Mouse (Mus musculus): ENCODE results near the gene Rbfox1. TPM values are rescaled to one million over a fixed set of nuclear protein-coding genes. Genes with fewer than 3 reads are reported as not detected.

Rbfox1 gene
- total and polyA plus RNA-seq, 3 experiments: not detected

DNA sequence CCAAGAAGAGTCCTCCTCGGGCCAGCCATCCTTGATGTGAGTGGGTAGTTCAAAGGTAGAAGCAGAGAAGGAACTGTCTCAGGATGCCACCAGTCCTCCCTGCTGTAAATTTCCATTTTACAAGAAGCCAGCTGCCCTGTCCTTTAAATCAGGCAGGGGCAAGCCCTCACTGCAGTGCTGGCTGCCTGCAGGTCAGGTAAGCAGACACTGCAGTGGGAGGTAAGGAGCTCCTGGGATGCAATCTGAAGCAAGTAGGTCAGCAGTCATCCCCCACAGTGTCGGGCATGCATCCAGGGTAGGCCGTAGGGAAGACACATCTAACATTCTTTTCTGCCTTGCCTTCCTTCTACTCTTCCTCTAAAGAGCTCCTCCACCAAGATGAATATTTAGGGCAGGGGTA lies 1444.0 kb downstream of the Rbfox1 start:
- Histone ChIP-seq H3K4me1 (ENCODE audit: insufficient read depth, low read depth, low read length) (no peaks in the 10 kb centered on the region), H3K9me3 (replicated peaks) (peaks cover 14% of the 10 kb centered on the region), H3K4me3 (ENCODE audit: low read depth, low read length) (no peak overlapping the region), H3K27me3 (ENCODE audit: insufficient read depth, low read length) (no peaks in the 10 kb centered on the region), H3K36me3 (replicated peaks) (no peaks in the 10 kb centered on the region)
- TF ChIP-seq GATA1 (IDR thresholded peaks at IDR 0.05; ENCODE audit: borderline replicate concordance, low read length): no peak
- TF ChIP-seq CTCF (IDR thresholded peaks at IDR 0.05; ENCODE audit: low read depth, low read length): no peak
- ATAC-seq (ENCODE audit: extremely low read depth, insufficient number of reproducible peaks, low FRiP score, poor library complexity, severe bottlenecking): no peak
- DNase-seq (ENCODE audit: low spot score): no peak

DNA sequence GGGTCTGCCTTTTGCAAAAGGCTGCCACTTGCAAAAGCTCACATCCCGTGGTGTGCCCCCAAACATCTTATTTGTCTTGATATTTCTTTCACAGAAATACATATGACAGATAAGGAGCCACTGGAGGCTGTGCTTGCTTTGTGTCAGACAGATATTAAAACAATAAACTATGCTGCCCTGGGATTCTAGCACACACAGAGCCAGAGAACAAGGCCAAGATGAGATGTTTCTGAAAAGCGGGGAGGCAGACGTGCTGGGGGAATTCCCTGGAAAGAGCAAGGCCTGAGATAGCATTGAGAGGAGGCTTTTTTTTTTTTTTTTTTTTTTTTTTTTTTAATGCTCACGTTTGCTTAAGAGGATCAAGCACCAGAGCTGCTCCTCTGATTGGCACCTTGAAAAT lies 1456.0 kb downstream of the Rbfox1 start:
- no peaks in the 10 kb centered on the region for H3K36me3 ChIP-seq (replicated peaks)
- DNase-seq (ENCODE audit: low spot score) (no peak), ATAC-seq (ENCODE audit: extremely low read depth, insufficient number of reproducible peaks, low FRiP score, poor library complexity, severe bottlenecking) (no peak)
- TF ChIP-seq CTCF (IDR thresholded peaks at IDR 0.05; ENCODE audit: low read depth, low read length) (no peak), GATA1 (IDR thresholded peaks at IDR 0.05; ENCODE audit: borderline replicate concordance, low read length) (no peak), TAL1 (conservative IDR thresholded peaks at IDR 0.05; ENCODE audit: low read depth, low read length) (no peak), POLR2AphosphoS5 (IDR thresholded peaks at IDR 0.05; ENCODE audit: insufficient replicate concordance, low read depth, low read length) (no peak), GATA2 (IDR thresholded peaks at IDR 0.05; ENCODE audit: borderline replicate concordance, low read depth, low read length) (no peak)
- 0 out of 2 replicates have a peak, but pooled peaks cover 3% of the 10 kb centered on the region for H3K9me3 ChIP-seq (replicated peaks)
- no peak overlapping the region for H3K4me3 ChIP-seq (ENCODE audit: low read depth, low read length)
- no peaks in the 10 kb centered on the region for H3K4me1 ChIP-seq (ENCODE audit: insufficient read depth, low read depth, low read length)
- H3K27me3 ChIP-seq (ENCODE audit: insufficient read depth, low read length): no peaks in the 10 kb centered on the region

DNA sequence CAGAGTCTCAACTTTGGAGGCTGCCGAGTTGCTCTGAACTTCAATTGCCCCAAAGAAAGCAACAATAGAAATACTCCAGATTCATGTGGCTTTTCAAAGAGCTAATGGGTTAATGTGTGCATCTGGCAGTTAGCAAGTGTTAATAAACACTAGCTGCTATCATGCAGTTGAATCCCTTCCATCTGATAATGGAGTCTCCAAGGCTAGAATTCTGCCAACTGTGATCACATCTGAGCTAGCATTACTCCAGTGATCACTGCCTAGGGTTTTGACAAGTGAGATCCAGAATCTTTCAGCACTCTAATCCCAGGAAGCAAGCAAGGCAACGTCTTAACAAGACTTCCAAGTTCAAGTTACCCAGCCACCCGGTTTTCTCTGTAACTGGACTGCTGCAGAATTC lies 1460.1 kb downstream of the Rbfox1 start:
- Histone ChIP-seq H3K27me3 (ENCODE audit: insufficient read depth, low read length) (no peaks in the 10 kb centered on the region), H3K4me3 (ENCODE audit: low read depth, low read length) (no peak overlapping the region), H3K36me3 (replicated peaks) (no peaks in the 10 kb centered on the region), H3K4me1 (ENCODE audit: insufficient read depth, low read depth, low read length) (no peaks in the 10 kb centered on the region), H3K9me3 (replicated peaks) (peaks cover 4% of the 10 kb centered on the region; the same call in 1 of the 2 replicates)
- no peak for TF ChIP-seq TAL1 (conservative IDR thresholded peaks at IDR 0.05; ENCODE audit: low read depth, low read length)
- no peak for TF ChIP-seq GATA2 (IDR thresholded peaks at IDR 0.05; ENCODE audit: borderline replicate concordance, low read depth, low read length)
- DNase-seq (ENCODE audit: low spot score) (no peak), ATAC-seq (ENCODE audit: extremely low read depth, insufficient number of reproducible peaks, low FRiP score, poor library complexity, severe bottlenecking) (no peak)

DNA sequence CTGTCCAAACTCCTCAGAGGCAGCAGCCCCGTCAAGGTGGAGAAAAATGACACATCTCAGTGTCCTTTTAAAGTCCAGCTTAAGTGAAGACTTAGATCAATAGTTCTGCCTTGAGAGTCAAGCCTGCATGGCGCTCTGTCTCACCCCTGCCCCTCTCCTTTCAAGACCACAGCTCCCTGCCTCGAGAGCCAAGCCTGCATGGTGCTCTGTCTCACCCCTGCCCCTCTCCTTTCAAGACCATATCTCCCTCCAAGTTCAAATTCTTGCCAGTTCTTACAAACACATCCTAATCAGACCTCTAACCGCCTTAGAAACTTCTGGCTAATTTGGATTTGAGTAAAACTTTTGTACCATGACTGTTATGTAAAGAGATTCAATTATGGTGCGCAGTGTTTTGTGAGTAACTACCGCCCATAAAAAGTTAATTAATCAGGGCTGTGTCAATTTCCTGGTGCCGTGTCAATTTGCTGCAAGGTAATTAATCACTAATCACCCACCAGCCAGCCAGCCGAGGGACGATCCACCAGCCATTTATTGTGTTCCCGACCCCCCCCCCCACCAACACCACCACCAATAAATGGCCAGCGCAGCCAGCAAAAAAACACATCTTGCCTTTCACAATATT lies 1461.0 kb downstream of the Rbfox1 start:
- Histone ChIP-seq H3K36me3 (replicated peaks) (no peaks in the 10 kb centered on the region), H3K4me3 (ENCODE audit: low read depth, low read length) (no peak overlapping the region), H3K4me1 (ENCODE audit: insufficient read depth, low read depth, low read length) (no peaks in the 10 kb centered on the region), H3K27me3 (ENCODE audit: insufficient read depth, low read length) (no peaks in the 10 kb centered on the region), H3K9me3 (replicated peaks) (peaks cover 8% of the 10 kb centered on the region; the same call in 1 of the 2 replicates)
- ATAC-seq (ENCODE audit: extremely low read depth, insufficient number of reproducible peaks, low FRiP score, poor library complexity, severe bottlenecking) (no peak), DNase-seq (ENCODE audit: low spot score) (no peak)
- no peak for TF ChIP-seq CTCF (IDR thresholded peaks at IDR 0.05; ENCODE audit: low read depth, low read length)
- no peak for TF ChIP-seq GATA2 (IDR thresholded peaks at IDR 0.05; ENCODE audit: borderline replicate concordance, low read depth, low read length)
- TF ChIP-seq GATA1 (IDR thresholded peaks at IDR 0.05; ENCODE audit: borderline replicate concordance, low read length): no peak
- TF ChIP-seq TAL1 (conservative IDR thresholded peaks at IDR 0.05; ENCODE audit: low read depth, low read length): no peak
- TF ChIP-seq POLR2AphosphoS5 (IDR thresholded peaks at IDR 0.05; ENCODE audit: insufficient replicate concordance, low read depth, low read length): no peak

DNA sequence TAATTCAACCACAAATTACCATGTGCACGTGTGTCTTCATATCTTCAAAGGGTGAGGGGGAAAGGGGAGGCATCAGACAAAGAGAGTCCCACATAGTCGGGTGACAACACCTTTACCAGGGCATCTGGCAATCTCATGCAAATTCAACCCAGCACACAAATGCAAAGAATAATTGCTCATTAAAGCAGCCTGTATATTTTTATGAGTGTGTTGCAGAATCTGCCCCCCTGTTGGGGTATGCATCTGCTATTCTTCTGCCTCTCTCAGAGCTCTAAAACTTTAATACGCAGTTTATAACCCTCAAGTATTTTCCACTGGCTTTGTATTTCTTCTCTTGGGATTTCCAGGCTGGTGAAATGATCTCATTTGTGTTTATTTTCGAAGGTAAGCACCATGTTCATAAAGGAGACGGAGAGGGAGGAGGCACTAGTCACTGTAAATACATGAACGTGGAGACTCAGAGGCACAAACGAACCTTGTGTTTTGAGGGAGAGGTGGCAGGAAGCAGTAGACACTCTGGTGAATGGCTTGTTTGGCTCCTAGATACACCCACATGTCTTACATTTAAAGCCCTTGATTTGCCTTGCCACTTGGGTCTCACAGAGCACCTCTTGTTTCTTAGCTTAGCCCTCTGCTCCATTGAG lies 1462.5 kb downstream of the Rbfox1 start:
- no peaks in the 10 kb centered on the region for H3K27me3 ChIP-seq (ENCODE audit: insufficient read depth, low read length)
- no peaks in the 10 kb centered on the region for H3K4me1 ChIP-seq (ENCODE audit: insufficient read depth, low read depth, low read length)
- peaks cover 11% of the 10 kb centered on the region for H3K9me3 ChIP-seq (replicated peaks)
- no peak for ATAC-seq (ENCODE audit: extremely low read depth, insufficient number of reproducible peaks, low FRiP score, poor library complexity, severe bottlenecking)
- TF ChIP-seq CTCF (IDR thresholded peaks at IDR 0.05; ENCODE audit: low read depth, low read length) (no peak), GATA2 (IDR thresholded peaks at IDR 0.05; ENCODE audit: borderline replicate concordance, low read depth, low read length) (no peak), POLR2AphosphoS5 (IDR thresholded peaks at IDR 0.05; ENCODE audit: insufficient replicate concordance, low read depth, low read length) (no peak), GATA1 (IDR thresholded peaks at IDR 0.05; ENCODE audit: borderline replicate concordance, low read length) (no peak), TAL1 (conservative IDR thresholded peaks at IDR 0.05; ENCODE audit: low read depth, low read length) (no peak)
- DNase-seq (ENCODE audit: low spot score): no peak
- H3K4me3 ChIP-seq (ENCODE audit: low read depth, low read length): no peak overlapping the region
- no peaks in the 10 kb centered on the region for H3K36me3 ChIP-seq (replicated peaks)

DNA sequence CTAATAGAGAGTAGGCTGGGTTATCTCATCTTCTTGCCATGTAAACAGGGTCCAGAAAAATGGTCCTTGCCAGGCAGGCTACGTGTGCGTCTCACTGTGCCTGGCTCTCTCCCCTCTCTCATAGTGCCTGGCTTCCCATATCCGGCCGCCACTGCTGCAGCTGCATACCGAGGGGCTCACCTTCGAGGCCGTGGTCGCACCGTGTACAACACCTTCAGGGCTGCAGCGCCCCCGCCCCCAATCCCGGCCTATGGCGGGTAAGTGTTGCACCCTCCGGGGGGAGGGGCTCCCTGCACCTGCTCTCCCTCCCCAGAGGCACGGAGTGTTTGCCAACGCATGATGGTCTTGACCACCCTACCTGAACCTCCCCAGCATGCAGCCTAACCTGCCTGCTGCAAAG lies 1467.7 kb downstream of the Rbfox1 start:
- Histone ChIP-seq H3K4me1 (ENCODE audit: insufficient read depth, low read depth, low read length) (no peaks in the 10 kb centered on the region), H3K4me3 (ENCODE audit: low read depth, low read length) (no peak overlapping the region; the same call in 1 of the 2 replicates), H3K27me3 (ENCODE audit: insufficient read depth, low read length) (no peaks in the 10 kb centered on the region), H3K9me3 (replicated peaks) (peaks cover 16% of the 10 kb centered on the region), H3K36me3 (replicated peaks) (no peaks in the 10 kb centered on the region)
- no peak for DNase-seq (ENCODE audit: low spot score)
- ATAC-seq (ENCODE audit: extremely low read depth, insufficient number of reproducible peaks, low FRiP score, poor library complexity, severe bottlenecking): no peak
- TF ChIP-seq GATA2 (IDR thresholded peaks at IDR 0.05; ENCODE audit: borderline replicate concordance, low read depth, low read length) (no peak), GATA1 (IDR thresholded peaks at IDR 0.05; ENCODE audit: borderline replicate concordance, low read length) (no peak), POLR2AphosphoS5 (IDR thresholded peaks at IDR 0.05; ENCODE audit: insufficient replicate concordance, low read depth, low read length) (no peak), TAL1 (conservative IDR thresholded peaks at IDR 0.05; ENCODE audit: low read depth, low read length) (no peak), CTCF (IDR thresholded peaks at IDR 0.05; ENCODE audit: low read depth, low read length) (no peak)
